Mouse (Mus musculus): ENCODE data around the gene Olfr1198.

Olfr1198 gene

GRCm38 (mm10) chr2:88751270-88751669 is at the start of gene Olfr1198:
Gene Olfr1198, minus strand, starts transcription at chr2:88751370.
- DNase-seq, result no peak

- no peak for DNase-seq
These were observed 41.6 kb upstream of the Olfr1198 start, which contains the start of gene Olfr1201 for GRCm38 (mm10) chr2:88792736-88793135. Gene Olfr1201, plus strand, starts transcription at chr2:88793036.

- no peak for DNase-seq
These were observed 19.2 kb upstream of the Olfr1198 start, which contains the start of gene Olfr1200 for GRCm38 (mm10) chr2:88770388-88770787. Gene Olfr1200, minus strand, starts transcription at chr2:88770488.

GRCm38 (mm10) chr2:88760369-88760768 is 9.2 kb upstream of the Olfr1198 start, which contains the start of gene Olfr1199:
Gene Olfr1199, minus strand, starts transcription at chr2:88760469.
- no peak for DNase-seq

- DNase-seq, result no peak
These were observed 7.8 kb downstream of the Olfr1198 start for GRCm38 (mm10) chr2:88743379-88743778.

- no peak for DNase-seq
These were observed 18.9 kb downstream of the Olfr1198 start, which contains the start of gene Olfr1197 for GRCm38 (mm10) chr2:88732266-88732665. Gene Olfr1197, minus strand, starts transcription at chr2:88732366.

- no peak for DNase-seq
These were observed 46.7 kb downstream of the Olfr1198 start, which contains the start of gene Olfr1196 for GRCm38 (mm10) chr2:88704497-88704896. Gene Olfr1196, minus strand, starts transcription at chr2:88704597.

Measured in embryo, embryonic 11 days (tissue).